Mouse (Mus musculus) ovary, adult 2 months (tissue): Measurements from ENCODE around the gene Ddah2. TPM values are rescaled to one million over a fixed set of nuclear protein-coding genes. Genes with fewer than 3 reads are reported as not detected.

ENCODE experiments used
- polyA plus RNA-seq: library from polyadenylated mRNA; depleted of rRNA; stranded (reverse); fragments of >200 nt; gene quantifications from 2 replicates; pipeline ENCODE4 v1.2.3, GENCODE M21; 2012; rRNA removed

The Ddah2 gene
- polyA plus RNA-seq: 113 and 116 TPM in 2 replicates

DNA sequence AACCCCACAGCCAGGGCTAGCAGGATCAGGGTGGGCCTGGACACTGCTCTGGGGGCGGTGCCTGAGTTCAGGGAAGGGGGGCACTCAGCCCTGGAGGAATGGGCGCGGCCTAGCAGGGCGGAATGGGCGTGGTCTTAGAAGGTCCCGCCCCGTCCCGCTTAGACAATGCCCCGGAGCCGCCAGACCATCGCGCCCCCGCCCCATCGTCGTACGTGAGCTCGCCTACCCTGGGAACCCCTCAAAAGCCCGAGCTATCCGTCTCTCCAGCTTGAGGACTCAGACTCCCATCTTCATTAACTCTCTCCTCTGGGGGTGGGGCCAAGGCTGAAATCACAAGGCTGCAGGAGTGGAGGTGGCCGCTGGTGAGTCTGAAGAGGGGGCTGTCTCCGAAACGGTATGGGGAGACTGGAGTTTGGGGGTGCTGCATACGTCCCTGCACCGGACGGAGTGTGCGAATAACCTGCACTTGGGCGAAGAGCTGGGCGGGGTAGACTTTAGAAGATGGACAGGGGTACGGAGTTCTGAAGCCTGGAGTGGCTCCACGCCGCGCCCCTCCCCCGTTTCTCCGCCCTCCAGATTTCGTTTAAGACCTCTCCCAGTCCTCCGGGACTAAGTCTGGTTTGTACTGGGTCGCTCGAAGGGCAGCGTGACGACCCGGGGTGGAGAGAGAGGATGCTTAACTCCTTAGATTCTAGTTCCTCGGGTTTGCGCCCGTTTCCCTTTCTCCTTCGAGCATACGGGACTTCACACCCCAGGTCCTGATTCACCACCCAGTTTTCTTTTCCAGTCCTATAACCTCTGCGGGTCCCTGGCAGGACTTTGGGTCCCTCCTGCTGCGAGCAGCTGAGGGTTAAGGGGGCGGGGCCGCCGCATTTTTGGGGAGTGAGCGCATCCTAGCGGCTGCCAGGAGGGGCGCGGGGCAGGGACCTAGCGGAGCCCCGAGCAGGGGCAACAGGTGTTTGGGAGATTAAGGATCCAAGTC lies at the start of gene Ddah2:
TSS of gene Ddah2 (plus strand) at position 125 of the 982 bp plus-strand sequence.

DNA sequence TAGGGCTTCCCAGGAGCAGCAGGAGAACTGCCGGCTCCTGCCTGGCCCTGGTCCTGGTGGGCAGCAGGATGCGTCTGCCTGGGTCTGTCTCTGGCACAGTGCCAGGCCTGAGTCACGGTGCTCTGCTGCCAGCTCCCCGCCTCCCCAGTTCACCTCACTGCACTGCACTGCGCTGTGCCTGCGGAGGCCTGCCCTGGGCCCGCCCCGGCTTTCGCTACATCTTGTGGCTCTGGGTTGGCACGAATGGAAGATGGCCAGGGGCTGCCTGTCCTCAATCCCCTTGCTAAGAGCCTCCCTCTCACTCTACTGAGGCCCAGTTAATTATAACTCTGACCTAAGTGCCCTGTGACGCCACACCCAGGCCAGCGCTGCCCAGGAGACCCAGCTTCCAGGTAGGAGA lies 42.5 kb upstream of the Ddah2 start, which contains the start of gene Vwa7:
TSS of gene Vwa7 (plus strand) at position 204 of the 400 bp plus-strand sequence.

DNA sequence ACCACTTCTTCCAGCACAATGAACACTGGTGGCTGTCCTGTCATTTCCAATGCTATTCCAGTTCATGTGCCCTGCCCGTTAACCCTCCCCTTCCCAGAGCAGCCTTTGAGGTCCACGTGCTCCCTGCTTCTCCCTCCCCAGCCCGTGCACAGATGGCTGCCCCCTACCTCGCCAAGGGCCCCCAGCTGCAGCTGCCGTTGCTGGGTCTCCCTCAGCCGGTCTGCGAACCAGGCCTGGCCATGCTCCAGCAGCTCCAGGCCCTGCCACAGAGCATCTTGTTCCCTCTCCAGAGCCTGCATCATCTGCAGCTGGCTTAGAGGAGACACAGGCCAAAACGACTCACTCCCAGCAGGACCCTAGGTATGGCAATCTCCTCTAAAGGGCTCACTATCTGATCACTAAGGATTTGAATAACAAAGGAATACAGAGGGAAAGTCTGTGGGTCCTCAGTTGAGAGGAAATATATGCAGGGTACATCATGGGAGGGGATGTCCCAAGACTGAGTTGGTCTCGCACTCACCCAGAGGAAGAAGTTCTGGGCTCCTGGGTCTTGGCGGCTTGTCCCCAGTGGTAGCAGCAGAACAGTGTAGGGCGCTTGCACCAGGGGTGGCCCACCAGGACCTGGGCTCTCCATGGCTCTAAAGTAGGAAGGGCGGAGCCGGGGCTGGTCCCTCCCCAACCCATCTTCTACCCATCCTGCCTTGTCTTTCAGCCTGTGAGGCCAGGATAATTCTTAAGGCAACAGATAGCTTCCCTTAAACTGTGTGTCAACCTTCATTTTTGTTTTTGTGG lies 31.4 kb upstream of the Ddah2 start, which contains the start of gene Sapcd1:
TSS of gene Sapcd1 (minus strand) at position 740 of the 792 bp plus-strand sequence.

DNA sequence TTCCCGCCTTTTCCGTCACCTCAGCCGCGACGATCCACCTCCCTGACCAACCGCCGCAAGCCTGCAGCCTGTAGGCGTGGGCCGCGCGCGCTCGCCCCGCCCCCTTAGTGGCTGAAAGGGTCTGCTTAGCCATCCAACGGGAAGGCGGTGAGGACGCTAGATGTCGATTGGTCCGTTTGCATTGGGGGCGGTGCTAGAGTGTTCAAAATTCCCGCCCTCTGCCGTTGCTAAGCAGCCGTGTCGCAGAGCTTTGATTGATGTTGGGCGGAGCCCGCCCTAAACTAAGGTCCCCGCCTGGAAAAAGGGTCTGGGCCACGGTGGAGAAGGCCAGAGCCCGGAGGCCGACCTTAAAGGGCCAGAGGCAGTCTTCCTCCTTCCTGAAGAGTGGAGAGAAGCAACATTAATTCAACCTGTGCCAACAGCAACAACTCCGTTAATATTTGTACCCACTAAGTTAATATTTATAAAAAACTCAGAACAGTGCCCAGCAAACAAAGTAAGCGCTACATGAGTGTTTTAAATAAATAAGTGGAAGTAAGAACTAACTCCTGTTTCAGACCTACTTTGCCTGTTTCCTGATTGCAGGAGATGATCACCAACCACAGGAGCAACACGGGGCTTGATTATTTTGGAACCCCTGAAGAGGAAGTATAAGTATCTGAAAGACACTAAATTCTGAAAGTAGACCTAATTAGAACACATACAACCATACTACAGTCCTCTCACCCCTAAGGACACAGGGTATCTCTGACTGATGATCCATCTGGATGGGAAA lies 12.0 kb upstream of the Ddah2 start, which contains the start of gene Msh5:
TSS of gene Msh5 (minus strand) at position 65 of the 775 bp plus-strand sequence.

DNA sequence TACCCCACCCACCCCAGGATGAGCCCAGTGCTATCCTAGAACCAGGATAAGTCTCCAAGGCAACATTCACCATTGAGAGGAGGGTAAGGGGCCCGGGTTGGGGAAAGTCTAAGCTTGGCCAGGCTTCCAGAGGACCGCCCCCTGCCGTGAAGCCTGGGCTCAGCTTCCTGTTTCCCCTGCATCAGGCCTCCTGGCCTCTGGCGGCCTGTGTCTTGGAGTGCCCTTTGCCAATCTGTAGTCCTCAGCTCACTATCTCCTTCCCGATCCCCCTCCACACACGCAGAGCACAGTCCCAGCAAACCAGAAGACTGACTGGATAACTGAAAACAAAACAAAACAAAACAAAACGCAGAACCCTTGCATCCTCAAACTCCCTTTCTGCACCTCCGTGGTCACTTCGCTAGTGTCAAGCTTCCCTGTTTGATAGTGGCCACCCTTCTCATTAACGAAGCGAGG lies 9.2 kb upstream of the Ddah2 start, which contains the start of gene Clic1:
TSS of gene Clic1 (plus strand) at position 406 of the 456 bp plus-strand sequence.

DNA sequence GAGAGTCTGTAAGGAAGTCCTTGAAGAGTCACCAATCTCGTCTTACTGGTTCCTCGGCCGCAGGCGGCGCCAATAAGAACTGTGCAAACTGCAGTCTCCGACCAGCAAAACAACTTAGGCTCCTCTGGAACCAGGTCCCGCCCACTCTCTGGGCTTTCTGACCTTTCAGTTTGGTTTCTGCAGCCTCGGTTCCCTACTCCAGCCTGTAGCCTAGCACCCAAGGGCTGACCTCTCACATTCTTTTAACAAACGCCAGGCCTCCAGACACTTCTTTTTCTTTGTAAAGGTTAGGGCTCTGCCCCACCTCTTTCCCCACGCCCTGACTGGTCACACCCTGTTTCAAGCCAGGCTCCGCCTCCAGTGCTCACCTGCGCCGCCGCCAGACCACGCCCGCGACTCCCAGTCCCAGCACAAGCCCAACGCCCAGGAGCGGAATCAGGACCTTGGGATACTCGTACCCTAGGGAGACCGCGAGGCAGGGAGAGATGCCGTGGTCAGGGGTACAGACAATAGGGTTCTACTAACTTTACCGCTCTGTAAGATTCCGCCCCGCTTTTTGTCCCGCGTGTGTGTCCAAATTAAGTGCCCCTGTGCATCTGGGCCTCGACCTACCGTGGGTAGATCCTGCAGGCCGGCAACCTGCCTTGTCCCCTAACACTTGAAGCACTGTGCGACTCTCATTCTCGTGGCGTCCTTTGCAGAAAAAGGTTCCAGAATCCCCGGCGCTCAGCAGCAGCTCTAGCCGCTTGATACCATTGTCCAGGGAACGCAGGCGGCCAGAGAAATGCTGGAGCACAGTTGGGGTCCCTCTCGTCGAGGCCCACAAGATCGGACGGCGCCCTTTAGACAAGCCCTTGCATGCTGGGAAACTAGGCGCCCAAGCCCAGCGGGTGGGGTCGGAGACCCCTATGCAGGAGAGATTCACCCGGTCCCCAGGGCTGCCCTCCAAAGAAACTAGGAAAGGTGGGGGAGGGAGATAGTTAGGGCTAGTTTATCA lies 6.4 kb downstream of the Ddah2 start, which contains the start of gene Ly6g6c:
TSS of gene Ly6g6c (plus strand) at position 438 of the 997 bp plus-strand sequence.

DNA sequence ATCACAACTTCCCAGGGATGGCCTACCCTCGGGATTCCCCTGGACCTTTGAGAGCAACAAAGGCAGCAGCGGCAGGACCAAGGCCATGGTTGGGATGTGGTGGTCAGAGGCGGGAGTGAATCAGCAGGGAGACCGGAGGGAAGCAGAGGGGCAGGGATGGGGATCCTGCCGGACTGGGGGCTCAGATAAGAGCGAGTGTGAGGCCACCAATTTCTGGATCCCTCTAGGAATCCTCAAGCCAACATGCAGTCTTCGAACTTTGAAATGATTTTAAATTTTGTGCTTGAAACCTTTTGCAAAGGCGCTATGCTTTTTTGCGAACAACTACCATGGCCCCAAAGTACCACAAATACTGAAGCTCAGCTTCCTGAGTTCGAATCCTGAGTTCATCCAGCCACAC lies 7.2 kb downstream of the Ddah2 start, which contains the start of gene Mpig6b:
TSS of gene Mpig6b (minus strand) at position 101 of the 400 bp plus-strand sequence.

DNA sequence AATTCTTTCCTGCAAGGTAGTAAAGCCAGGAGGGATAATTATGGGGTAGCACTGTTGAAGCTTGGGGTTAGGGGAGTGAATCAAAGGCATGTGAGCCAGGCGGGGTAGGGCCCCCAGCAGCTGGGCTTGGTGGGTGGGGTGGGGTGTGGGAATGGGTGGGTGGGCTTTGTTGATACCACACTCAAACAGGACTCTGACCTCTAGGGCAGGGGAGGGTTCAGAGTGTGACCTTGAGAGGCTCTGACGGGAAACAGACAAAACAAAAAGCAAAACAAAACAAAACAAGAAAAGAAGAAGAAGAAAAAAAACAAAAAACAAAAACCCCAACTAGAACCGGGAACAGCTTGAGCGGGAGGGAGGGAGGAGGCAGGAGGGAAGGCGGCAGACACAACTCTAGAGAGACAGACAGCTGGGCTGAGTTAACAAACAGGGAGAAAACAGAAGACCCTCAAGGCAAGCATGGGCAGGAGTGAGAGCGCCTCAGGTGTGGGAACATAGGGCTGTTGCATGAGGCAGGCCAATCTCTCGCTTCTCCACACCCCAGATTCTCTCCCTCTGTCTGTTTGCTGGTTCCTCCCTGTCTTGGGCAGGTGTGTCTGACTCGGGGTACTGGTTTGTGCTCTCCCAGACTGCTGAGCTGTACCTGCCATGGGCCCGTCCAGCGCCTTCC lies 17.8 kb downstream of the Ddah2 start, which contains the start of gene Ly6g6e:
TSS of gene Ly6g6e (plus strand) at position 396 of the 670 bp plus-strand sequence.

DNA sequence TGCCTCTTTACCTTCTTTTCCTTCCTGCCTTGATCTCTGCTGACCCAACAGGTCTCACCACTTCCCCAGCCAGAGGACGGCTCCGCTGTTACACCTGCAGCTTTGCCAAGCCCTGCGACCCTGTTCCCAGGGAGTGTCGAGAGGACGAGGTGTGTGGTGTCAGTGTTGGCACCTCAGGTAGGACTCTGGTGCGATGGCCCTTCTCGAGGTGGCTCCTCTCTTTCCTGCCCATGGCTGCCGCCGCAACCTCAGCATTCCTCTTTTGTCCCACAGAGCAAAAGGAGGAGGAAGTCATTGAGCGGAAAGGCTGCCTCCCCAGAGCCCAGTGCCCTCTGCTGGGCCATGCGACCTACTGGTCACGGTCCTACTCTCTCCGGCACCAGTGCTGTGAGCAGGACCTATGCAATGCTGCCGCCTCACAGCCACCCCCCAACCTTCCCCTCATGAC lies 19.0 kb downstream of the Ddah2 start, which contains the start of gene Ly6g6d:
TSS of gene Ly6g6d (minus strand) at position 280 of the 448 bp plus-strand sequence.

DNA sequence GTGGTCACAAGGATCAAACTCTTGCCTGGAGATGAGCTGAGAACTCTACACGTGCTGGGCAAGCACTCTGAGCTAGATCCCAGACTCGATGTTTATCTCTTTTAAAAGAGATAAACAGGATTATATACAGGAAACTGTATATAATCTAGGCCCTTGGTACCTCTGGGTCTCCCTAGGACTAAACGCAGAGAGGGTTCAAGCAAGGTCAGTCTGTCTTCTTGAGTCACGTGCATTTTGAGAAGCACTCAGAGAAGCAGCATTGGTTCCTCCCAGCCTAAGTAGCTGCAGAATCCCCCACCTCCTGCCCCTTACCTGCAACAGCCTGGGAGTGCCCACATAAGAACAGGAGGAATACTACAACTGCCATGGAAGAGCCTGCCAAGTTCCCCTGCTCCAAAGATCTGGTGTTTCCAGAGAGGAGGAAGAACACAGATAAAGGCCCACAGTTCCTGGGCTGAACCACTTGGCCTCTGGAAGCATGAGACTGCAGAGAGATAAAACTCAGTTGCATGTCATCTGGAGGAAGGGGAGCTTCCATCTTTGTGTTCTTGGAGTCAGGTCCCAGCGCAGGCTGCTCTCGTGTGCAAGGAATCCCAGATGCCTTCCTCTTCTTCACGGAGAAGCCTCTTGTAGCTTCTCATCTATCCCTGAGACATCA lies 26.5 kb downstream of the Ddah2 start, which contains the start of gene Ly6g6f:
TSS of gene Ly6g6f (minus strand) at position 403 of the 658 bp plus-strand sequence.

DNA sequence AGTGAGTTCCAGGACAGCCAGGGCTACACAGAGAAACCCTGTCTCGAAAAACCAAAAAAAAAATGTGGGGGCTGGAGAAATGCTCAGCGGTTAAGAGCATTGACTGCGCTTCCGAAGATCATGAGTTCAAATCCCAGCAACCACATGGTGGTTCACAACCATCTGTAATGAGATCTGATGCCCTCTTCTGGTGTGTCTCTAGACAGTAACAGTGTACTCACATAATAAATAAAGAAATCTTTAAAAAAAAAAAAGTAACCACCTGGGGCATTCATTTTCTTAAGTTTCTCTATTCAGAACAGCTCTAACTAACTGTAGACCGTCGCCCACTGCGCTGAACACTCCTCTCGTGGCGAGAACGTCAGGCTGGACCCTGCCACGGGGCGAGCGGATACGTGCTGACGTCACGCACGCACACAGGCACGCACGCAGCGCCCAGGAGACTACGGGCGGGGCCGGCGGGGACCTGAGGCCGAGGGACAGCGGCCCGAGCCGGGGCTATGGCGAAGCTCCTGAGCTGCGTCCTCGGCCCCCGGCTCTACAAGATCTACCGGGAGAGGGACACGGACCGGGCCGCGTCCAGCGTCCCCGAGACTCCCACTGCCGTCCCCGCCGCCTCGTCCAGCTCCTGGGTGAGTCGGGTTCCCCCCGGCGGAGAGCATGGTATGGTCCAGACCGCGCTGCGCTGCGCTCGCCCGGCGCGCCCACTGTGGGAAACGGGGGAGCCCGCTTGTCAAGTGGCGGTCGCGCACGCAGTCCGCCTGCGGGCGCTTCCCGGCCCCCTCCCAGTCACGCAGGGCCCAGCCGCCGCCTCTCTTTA lies 30.2 kb downstream of the Ddah2 start, which contains the start of gene Abhd16a:
TSS of gene Abhd16a (plus strand) at position 439 of the 820 bp plus-strand sequence.

DNA sequence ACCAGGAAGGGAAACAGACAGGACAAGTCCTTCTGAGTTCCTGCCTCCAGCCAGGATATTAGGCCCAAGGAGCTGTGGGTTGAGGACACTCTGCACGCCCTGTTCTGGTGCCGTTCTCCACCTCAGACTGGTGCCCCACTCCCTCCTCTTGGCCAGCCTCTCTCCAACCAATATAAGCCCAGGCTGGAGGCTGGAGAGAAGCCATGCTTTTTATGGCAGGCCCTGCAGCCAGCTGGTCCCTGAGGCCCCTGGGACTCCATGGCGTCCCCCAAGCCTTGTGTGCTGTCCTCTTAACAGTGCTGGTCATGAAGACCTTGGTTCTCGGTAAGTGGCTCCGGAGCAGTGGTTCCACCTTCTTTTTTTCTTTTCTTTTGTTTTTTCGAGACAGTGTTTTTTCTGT lies 49.3 kb downstream of the Ddah2 start, which contains the start of gene Ly6g5c:
TSS of gene Ly6g5c (plus strand) at position 183 of the 400 bp plus-strand sequence.

Other genes starting within 250 kb of the Ddah2 start
- gene Stk19, start 222.1 kb upstream of the Ddah2 start, polyA plus RNA-seq: 56.5 and 60.0 TPM in 2 replicates
- gene Dxo, start 222.0 kb upstream of the Ddah2 start, polyA plus RNA-seq: 45.2 and 55.1 TPM in 2 replicates
- gene Skiv2l, start 208.8 kb upstream of the Ddah2 start, polyA plus RNA-seq: 114 and 120 TPM in 2 replicates
- gene Nelfe, start 208.6 kb upstream of the Ddah2 start, polyA plus RNA-seq: 24.5 and 28.4 TPM in 2 replicates
- gene Cfb, start 196.5 kb upstream of the Ddah2 start, polyA plus RNA-seq: 16.7 and 26.4 TPM in 2 replicates
- 31.4 and 37.2 TPM in 2 replicates for gene Zbtb12, start 179.6 kb upstream of the Ddah2 start, polyA plus RNA-seq
- 0.06 TPM in 1 of 2 replicates, not detected in the other for gene Gm20547, start 177.0 kb upstream of the Ddah2 start, polyA plus RNA-seq
- 44.6 and 48.4 TPM in 2 replicates for gene C2, start 160.8 kb upstream of the Ddah2 start, polyA plus RNA-seq
- gene Ehmt2, start 160.6 kb upstream of the Ddah2 start, polyA plus RNA-seq: 397 and 463 TPM in 2 replicates
- 10.4 and 10.5 TPM in 2 replicates for gene Slc44a4, start 144.6 kb upstream of the Ddah2 start, polyA plus RNA-seq
- 41.7 and 43.1 TPM in 2 replicates for gene Neu1, start 127.8 kb upstream of the Ddah2 start, polyA plus RNA-seq
- 132 and 153 TPM in 2 replicates for gene Hspa1b, start 99.8 kb upstream of the Ddah2 start, polyA plus RNA-seq
- gene Gm20481, start 89.1 kb upstream of the Ddah2 start, polyA plus RNA-seq: 1.1 TPM in 1 of 2 replicates, not detected in the other
- gene Hspa1a, start 86.9 kb upstream of the Ddah2 start, polyA plus RNA-seq: 71.2 and 74.4 TPM in 2 replicates
- gene Hspa1l, start 86.3 kb upstream of the Ddah2 start, polyA plus RNA-seq: 0.28 and 0.47 TPM in 2 replicates
- gene Lsm2, start 77.2 kb upstream of the Ddah2 start, polyA plus RNA-seq: 107 and 128 TPM in 2 replicates
- 349 and 387 TPM in 2 replicates for gene Vars, start 58.0 kb upstream of the Ddah2 start, polyA plus RNA-seq
- gene Vwa7, start 42.5 kb upstream of the Ddah2 start, polyA plus RNA-seq: 1.6 and 1.7 TPM in 2 replicates
- 2.2 and 3.1 TPM in 2 replicates for gene Sapcd1, start 31.0 kb upstream of the Ddah2 start, polyA plus RNA-seq
- gene Msh5, start 12.3 kb upstream of the Ddah2 start, polyA plus RNA-seq: 2.8 and 3.2 TPM in 2 replicates
- 134 and 150 TPM in 2 replicates for gene Clic1, start 9.1 kb upstream of the Ddah2 start, polyA plus RNA-seq
- not detected in 2 replicates for gene Ly6g6c, start 6.4 kb downstream of the Ddah2 start, polyA plus RNA-seq
- gene Mpig6b, start 7.1 kb downstream of the Ddah2 start, polyA plus RNA-seq: 0.25 and 0.36 TPM in 2 replicates
- 13.7 and 17.0 TPM in 2 replicates for gene Ly6g6e, start 17.9 kb downstream of the Ddah2 start, polyA plus RNA-seq
- gene Ly6g6d, start 19.0 kb downstream of the Ddah2 start, polyA plus RNA-seq: 7.4 and 8.5 TPM in 2 replicates
- gene Ly6g6f, start 26.6 kb downstream of the Ddah2 start, polyA plus RNA-seq: not detected in 2 replicates
- gene Abhd16a, start 30.2 kb downstream of the Ddah2 start, polyA plus RNA-seq: 223 and 260 TPM in 2 replicates
- gene Ly6g5c, start 49.2 kb downstream of the Ddah2 start, polyA plus RNA-seq: not detected in 2 replicates
- gene Ly6g5b, start 56.4 kb downstream of the Ddah2 start, polyA plus RNA-seq: 1.5 and 2.3 TPM in 2 replicates
- gene Gpank1, start 62.4 kb downstream of the Ddah2 start, polyA plus RNA-seq: 17.4 and 20.2 TPM in 2 replicates
- gene Csnk2b, start 63.0 kb downstream of the Ddah2 start, polyA plus RNA-seq: 246 and 449 TPM in 2 replicates
- gene D17H6S53E, start 67.3 kb downstream of the Ddah2 start, polyA plus RNA-seq: 7.9 and 13.4 TPM in 2 replicates
- 0.16 and 0.37 TPM in 2 replicates for gene Apom, start 73.0 kb downstream of the Ddah2 start, polyA plus RNA-seq
- gene Bag6, start 76.1 kb downstream of the Ddah2 start, polyA plus RNA-seq: 379 and 401 TPM in 2 replicates
- gene Prrc2a, start 105.9 kb downstream of the Ddah2 start, polyA plus RNA-seq: 592 and 637 TPM in 2 replicates
- 1.4 and 1.9 TPM in 2 replicates for gene Aif1, start 117.0 kb downstream of the Ddah2 start, polyA plus RNA-seq
- 15.6 and 19.9 TPM in 2 replicates for gene Lst1, start 129.4 kb downstream of the Ddah2 start, polyA plus RNA-seq
- gene Ltb, start 135.4 kb downstream of the Ddah2 start, polyA plus RNA-seq: 4.6 and 6.7 TPM in 2 replicates
- 0.62 and 0.77 TPM in 2 replicates for gene Tnf, start 143.0 kb downstream of the Ddah2 start, polyA plus RNA-seq
- gene Lta, start 146.3 kb downstream of the Ddah2 start, polyA plus RNA-seq: 0.16 and 0.36 TPM in 2 replicates
- not detected in 2 replicates for gene Gm16181, start 161.8 kb downstream of the Ddah2 start, polyA plus RNA-seq
- 6.9 and 13.4 TPM in 2 replicates for gene Atp6v1g2, start 174.6 kb downstream of the Ddah2 start, polyA plus RNA-seq
- gene Nfkbil1, start 176.8 kb downstream of the Ddah2 start, polyA plus RNA-seq: 42.9 and 64.2 TPM in 2 replicates
- gene Ddx39b, start 182.7 kb downstream of the Ddah2 start, polyA plus RNA-seq: 360 and 468 TPM in 2 replicates
- 422 and 558 TPM in 2 replicates for gene H2-D1, start 203.7 kb downstream of the Ddah2 start, polyA plus RNA-seq